Mouse (Mus musculus) kidney, postnatal 4 days (tissue): ENCODE data around the gene Klf5.

Experiments
- DNase-seq, 2 experiments: peaks; one replicate each; pipeline ENCODE4 v3.0.0; 2021; ENCODE audit warnings: mixed read lengths in 2 of 2

The Klf5 gene

DNA sequence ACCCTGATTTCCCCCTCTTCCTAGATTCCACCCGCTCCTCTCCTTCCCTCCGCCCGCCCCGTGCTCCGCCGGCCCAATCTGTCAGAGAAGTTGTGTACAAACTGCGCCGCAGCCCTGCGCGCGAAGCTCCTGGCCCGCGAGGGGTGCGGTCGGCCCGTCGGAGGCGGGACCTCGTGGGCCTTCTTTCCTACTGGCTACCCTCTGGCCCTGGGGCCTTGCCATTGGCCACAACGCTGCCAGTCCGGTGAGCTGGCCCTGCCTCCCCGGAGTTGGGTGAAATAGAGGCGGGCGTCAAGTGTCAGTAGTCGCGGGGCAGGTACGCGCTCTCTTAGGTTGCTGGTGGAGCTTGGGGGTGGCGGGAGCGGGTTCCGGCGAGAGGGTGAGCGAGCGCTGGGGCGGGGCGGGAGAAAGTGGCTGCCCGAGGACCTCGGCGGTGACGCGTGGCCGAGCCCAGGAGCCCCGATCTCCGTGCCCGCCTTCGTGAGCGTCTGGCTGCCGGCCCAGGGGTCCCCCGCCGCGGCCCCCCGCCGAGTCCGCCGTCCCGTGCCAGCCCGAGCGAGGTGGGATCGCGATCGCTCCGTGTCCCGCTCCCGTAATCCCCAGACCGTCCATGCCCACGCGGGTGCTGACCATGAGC is at the start of gene Klf5:
TSS of gene Klf5 (plus strand) at position 307 of the 637 bp plus-strand sequence.
- peak; percentile 92 to 96 for DNase-seq

DNA sequence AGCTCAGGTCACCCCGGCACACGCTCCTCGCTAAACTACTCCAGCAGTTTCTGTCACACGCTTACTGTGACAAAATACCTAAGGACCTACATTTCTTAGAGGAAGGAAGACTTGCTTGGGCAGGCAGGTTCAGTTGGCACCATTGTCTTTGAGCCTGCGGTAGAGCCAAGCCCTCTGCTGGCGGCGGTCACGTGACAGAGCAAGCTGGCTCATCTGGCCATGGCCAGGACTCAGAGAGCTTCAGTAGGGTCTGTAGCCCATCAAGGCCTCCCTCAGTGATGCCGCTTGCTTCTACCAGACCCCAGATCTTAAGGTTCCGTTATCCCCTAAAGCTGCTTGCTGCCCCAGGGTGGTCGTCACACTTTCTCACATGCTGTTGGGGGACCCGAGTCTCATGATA is 36.5 kb upstream of the Klf5 start:
- DNase-seq, result no peak

DNA sequence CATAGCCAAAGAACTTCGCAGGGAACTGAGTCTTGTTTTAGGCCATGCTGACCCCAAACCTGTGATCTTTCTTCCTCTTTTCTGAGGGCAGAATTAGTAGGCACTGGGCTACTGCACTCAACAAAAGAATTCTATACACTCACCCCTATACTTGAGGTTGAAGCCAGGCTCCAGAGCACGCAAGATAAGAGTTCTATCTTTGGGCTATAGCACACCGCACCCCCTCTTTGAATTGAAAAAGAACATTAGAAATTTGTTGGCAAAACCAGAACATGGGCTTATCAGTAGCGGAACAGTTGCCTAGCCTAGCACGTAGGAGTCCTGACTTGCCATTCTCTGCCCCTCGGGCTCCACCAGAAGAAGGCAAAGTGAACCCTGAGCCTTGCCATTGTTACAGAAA is 34.7 kb upstream of the Klf5 start:
- DNase-seq, result no peak

DNA sequence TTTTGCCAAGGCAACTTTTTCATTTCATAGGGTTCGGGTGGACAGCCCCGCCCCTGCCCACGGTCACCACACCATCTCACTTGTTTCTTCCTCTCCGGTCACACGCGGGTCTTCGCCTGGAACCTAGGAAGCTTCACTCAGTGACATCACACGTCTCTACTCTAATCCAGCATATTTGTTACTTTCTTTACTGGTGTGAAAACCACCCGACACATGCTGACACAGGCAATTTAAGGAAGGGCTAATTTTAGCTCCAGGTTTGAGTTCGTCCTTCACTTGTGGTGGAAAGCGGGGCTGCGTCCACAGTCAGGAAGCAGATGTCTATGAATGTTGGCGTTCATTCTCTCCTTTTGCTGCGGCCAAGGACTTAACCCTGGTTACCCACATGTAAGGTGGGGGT is 32.7 kb upstream of the Klf5 start:
- DNase-seq, result no peak

DNA sequence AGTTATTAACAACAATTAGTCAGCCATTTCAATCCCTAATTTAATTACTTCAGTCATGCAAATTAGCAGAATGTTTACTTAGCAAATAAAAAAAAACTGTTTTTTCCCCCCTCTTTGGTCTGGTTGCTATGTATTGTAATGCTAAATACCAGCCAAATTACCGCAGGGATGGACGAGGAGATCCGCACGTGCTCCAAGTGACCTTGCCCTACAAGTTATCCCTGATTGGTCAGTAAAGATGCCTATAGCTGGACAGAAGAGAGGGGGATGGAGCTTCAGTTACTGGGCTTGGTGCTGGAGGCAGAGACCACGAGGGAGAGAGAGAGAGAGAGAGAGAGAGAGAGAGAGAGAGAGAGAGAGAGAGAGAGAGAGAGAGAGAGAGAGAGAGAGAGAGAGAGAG is 31.7 kb upstream of the Klf5 start:
- DNase-seq, result no peak

DNA sequence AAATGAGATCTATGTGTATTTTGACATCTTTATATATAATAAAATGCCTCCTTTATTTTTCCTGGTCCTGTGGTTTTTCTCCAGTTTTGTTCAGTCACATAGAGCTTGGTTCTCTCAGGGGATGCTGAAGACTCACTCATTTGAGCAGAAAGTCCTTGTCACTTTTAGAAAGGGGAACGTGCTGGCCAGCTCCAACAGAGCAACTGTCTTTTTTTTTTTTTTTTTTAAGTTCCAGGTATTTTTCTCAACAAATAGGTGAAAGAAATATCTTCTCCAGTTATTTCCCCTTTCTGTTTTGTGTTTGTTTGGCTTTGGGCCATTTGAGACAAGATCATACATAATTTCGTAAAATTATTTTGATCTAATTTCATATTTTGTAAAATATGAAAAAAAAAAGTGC is 24.4 kb upstream of the Klf5 start:
- DNase-seq, result no peak

DNA sequence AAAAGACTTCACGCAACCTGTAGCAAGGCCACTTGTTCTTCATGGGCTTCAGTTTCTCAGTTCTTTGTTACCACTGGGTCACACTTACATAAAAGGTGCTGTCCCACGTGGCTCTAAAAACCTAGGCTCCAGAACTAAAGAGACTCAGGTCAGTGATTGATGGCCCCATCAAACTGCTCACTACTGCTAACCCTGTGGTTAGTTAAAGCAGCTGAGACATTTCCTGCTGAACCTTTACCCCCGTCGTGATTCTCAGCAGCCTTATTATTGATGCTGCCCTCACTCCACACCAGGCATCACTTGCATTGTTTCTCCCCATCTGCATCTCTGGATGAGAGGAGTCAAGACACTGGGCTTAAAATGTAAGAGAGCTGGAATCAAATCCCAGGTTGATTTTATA is 22.7 kb upstream of the Klf5 start:
- DNase-seq, result no peak

DNA sequence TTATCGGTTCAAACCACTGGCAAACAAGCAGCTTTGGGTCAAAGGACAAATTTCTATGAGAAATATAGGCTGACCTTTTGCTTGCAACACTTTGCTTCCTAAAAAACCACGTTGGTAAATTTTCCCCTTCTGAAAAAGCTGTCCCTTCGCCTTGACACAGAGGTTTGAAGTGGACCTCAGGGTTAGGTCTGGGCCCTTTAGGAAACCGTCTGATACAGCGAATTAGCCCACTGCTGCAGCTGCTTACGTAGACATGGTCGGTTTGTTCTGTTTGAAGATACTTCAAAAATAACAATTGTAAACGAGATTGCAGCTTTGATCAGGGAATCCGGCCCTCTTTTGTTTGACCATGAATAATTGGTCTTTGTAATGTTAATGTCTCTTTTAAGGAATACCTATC is 20.2 kb upstream of the Klf5 start:
- DNase-seq, result no peak

DNA sequence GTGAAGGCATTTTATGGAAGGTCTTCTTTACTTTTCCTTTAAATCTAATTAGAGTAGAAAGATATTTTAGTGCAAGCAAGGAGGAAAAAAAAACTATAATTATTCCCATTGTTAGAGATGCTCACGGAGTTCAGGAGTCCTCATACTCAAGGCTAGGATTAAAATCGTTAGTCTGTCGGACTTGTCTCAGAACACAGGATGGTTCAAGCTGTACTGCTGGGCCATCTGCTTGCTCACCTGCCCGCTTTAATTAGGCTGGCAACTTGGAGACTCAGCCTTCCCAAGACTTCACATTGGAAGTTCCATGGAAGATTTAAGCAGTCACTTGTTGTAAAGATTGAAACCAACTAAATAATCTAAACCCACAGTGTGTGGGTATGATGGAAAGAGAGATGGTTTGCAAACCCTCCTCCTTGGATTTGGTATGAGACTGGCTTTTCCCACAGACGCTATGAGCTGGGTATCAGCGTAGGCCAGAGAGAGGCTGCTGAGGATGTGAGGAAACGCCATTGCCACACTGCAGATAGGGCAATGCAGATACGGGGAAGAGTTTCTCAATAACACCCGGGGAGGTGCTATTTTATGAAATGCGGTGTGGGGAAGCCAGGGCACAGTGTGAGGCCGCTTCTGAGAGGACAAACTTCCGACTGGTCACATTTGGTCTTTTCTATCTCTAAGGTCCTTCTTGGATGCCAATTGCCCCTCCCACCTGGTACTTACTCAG is 19.6 kb upstream of the Klf5 start:
- no peak for DNase-seq

DNA sequence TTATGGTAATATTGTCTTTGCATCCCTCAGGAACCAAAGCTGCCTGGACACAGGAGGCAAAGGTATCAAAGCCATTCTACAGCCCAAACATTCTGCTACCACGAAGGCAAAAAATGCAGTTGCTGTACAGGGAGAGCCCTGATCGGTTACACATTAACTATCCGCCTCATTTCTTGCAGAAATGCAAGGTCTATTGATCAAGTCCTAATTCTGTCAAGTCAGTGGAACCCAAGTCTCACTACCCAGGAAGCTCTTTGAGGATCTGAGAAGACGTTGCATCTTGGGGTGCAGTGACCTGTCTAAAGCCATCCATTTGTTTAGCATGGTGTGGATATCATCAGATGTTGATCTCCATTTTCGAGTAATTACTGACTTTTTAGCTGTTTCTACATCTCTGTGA is 18.1 kb upstream of the Klf5 start:
- DNase-seq, result no peak

DNA sequence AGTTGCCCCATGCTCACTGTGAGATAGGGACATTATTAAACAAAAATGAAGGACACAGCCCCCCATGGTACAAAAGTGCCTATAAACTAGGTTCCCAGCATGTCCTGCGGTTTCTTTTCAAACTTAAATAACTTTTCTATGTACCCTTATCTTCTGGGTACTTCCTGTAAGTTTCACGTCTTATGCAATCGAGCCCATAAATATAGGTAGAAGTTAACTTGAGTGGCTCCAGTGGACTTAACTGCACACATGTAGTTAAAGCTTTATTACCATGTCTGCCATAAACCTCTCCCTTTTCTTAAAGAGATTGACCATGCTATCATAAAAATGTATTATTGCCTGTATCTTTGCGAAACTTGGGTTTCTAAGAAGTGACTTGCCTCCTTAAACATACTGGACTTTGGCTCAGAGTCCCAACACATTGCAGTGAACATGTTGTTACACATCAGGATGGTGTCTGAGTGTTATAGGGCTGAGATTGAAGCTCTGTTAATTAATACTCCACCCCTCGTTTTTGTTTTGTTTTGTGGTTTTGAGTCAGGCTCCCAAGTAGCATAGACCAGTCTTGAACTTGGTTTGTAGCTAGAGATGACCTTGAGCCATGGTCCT is 17.6 kb upstream of the Klf5 start:
- no peak for DNase-seq

DNA sequence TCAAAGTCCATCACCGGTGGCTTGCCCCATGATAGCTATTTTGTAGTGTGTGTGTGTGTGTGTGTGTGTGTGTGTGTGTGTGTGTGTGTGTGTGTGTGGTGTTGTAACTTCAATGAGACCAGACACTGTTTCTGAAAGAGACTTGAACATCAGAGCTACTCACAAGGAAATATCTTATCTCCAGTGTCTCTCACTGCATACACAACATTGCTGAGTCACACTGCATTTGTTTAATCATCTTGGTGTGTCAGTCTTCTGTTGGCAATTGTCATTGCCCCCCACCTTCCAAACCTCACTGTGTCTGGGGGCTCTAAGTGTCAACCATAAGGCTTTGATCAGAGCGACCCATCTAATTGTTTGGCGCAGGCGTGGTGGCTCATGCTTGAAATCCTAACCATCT is 13.0 kb upstream of the Klf5 start:
- no peak for DNase-seq

DNA sequence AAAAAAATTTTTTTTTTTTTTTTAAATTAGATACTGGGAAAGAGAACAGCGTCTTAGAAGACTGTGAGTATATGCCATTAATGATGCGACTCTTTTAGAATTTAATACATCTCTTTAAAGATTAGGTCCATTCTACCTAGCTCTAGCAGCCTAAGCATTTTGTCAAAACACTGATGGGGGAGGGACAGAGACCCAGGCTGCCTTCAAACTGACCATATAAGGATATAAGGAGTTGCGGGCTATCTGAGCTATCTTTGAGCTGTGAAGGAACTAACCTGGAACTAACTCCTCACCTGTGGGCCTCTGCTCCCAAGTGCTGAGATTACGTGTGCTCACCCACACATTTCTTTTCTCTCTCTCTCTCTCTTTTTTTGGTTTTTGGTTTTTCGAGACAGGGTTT is 6.3 kb upstream of the Klf5 start:
- DNase-seq, result no peak

DNA sequence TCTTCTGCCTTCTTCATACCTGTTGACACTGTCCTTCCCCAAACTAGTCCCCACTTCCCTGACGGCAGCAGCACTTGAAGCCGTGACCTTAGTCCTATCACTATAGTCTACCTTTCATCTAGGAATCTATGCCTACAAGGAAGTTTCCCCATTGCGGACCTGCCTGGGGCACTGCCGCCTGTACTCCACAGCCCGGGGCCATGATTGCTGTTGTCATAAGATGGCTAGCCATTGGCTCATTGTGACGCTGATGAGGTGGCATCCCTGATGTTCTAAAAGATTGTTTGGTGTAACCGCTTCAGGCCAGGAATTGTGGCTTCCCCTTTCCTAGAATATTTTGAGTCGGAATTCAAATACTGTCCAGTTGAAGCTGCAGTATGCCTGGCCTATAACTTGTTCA is 4.1 kb upstream of the Klf5 start:
- no peak for DNase-seq

DNA sequence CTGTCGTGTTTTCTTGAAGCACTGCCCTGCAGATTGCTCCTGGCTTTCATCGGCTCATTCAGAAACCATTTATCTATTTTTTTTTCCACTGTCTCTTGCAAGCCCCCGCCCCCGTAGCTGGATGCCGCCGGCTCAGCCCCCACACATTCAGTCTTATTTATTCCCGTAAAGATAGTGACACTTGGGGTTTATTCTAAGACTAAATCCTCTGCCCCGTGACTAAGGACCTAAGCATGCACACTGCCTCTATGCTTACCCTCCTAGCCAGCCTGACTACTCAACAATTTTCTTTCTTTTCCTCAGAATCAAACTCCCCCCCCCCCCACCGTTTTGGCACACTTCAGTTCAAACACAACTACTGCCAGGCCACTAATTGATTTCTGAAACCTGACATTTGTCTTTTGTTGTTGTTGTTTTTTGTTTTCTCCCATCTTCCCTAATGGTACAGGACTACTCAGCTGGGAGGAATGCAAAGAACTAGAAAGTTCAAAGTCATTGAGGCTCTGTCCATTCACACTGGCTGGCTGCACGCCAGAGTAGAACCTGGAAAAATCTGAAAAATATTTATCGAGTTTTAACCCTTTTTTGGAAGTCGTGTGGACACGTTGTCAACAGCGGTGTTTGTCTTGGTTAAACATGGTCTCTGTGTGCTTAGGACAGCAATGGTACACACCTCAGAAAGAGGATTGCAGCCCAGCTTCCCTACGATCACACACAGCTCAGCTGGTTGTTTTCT is 2.7 kb upstream of the Klf5 start:
- DNase-seq, result peak in 1 of 2 experiments; percentile 7

DNA sequence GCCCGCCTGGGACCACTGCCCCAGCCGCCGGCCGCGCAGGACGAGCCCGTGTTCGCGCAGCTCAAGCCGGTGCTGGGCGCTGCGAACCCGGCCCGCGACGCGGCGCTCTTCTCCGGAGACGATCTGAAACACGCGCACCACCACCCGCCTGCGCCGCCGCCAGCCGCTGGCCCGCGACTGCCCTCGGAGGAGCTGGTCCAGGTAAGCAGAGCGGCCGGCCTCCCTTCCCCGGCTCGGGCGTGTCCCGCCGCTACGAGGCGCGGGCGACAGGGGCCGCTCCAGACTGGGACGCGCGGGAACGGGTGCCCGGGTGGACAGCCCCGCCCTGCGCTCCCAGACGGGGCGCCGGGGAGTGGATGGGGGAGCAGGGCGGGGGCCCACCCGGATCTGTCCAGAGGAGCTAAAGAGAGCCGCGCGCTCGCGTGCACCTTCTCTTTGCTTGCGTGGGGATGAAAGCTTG is 561 bp downstream of the Klf5 start:
- peak; percentile 73 to 81 for DNase-seq

DNA sequence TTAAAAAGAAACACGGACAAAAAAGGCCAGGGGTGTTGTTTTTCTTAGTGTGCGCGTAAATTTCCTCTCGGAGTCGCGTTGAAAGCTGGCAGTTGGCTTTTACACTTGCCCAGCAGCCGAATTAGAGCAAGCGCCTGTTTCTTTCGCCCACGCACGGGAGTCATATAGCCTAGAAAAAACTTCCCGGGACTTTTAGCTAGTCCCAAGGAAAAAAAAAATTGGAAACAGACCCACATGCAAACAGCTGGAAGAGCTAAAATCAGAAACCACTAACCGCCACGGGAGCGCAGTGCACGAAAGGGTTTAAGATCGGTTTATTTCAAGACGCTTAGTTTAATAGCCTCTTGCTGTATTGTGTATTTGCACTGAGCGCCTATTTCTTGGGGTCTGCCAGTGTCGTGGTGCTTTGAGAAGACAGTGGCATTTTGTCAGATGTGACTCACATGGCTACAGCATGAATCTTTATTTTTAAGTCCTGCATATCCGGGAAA is 1.3 kb downstream of the Klf5 start:
- peak; percentile 32 to 64 for DNase-seq

DNA sequence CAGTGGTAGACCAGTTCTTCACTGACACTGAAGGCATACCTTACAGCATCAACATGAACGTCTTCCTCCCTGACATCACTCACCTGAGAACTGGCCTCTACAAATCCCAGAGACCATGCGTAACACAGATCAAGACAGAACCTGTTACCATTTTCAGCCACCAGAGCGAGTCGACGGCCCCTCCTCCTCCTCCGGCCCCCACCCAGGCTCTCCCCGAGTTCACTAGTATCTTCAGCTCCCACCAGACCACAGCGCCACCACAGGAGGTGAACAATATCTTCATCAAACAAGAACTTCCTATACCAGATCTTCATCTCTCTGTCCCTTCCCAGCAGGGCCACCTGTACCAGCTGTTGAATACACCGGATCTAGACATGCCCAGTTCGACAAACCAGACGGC is 3.0 kb downstream of the Klf5 start:
- peak in 1 of 2 experiments; percentile 27 for DNase-seq

DNA sequence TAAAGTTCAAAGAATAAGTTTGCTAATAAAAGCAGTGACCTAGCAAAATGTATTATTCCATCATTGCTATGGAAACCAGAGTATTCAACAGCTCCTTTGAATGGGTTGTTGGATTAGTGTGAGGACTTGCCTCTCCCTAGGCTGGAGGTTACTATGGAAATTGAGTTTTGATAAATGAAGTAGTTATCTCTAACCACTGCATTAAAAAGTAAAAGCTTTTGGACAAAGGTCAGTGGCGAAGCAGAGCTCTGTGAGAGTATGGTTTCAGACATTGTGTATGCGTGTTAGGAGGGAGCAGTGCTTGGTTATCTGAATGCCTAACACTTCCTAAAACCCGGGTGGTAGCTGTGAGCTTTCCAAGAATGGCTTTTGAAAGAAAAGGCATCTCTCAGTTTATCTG is 5.9 kb downstream of the Klf5 start:
- DNase-seq, result no peak

DNA sequence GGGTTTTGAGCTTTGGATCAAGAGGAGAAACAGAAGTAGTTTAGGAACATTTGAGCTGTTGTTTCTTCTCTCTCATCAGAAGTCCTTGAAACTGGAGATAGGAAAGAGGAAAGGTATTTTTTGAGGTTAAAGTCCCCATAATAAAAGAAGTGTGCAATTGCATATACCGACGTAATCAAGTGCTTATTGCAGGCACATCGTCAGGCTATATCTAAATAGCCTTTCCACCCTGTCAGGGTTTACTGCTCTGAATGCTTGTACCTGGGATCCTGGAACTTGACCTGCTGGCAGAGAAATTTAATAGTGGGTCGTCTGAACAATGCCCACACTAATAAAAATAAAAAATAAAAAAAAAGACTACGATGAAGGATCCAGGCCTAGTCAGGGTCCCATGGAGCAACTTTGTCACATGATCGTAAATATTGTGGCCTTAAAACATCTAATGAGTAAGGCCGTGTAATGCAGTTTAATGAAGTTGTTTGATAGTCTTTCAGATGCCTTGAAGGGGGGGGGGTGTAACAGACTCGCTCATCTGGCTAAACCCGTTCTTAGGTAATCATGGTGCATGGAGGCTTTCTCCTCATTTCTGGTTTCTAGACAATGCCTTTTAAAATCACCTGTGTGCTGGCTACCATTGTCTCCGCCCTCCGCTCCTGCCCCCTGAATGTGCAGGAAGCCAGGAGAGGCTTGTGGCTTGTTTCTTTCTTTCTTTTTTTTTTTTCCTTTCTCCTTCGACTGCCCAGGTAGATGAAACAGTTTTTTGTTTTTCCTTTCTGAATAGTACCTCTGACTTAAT is 6.7 kb downstream of the Klf5 start:
- DNase-seq, result no peak

DNA sequence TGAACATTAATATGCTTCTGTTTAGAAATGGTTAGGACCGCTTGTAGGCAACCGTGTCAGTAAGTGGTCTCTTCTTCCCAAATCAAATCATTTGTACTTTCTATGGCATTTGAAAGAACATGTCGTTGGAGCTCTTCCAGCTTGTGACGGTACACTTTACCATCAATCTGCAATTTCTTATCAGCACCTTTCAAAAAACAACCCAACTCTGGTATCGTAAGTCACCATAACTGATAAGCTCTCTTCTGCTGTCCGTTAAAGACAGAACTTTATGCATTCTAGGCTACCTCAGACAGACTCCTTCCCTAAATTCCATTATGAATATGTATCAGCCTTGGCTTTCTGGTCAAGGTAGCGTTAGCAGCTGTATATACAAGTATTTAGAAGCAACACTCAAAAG is 7.9 kb downstream of the Klf5 start:
- DNase-seq, result no peak

DNA sequence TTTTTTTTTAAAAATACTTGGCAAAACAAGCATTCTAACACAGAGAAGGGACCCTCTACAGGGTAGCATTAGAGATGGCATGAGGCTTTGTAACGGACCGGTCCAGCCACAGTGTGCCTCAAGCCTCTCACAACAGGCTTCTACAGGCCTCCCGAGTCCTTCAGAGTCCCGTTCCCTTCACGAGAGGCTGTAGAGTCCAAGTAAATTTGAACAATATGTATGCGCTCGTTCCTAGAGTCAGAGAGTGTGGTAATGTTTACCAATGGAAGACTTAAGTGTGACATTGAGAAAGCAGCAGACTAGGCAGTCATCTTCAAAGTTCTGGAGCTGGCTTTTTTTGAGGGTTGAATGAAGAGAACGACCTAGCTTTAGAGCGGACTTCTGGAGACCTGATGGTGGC is 11.1 kb downstream of the Klf5 start:
- no peak for DNase-seq

DNA sequence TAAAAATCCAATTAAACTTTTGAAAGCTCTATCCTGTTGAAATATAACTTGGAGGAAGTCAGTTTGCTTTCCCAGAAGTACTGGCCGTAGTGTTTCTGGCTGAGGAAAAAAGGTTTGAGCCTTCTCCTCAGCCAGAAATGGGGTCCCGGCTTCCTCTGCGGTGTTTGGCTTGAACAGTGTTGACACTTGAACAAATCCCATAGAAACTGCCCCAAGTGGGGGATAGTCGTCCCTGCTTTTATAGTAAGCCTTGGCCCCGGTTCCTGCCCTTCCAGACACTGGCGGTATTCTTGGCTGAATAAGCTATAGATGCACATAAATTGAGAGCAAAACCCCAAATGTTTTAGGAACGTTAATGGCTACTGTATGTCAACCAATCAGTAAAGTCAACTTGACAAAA is 11.9 kb downstream of the Klf5 start:
- DNase-seq, result peak; percentile 26 to 35
